Mouse (Mus musculus) intestine, embryonic 15.5 days (tissue): Measurements from ENCODE around the gene Soat2. TPM values are rescaled to one million over a fixed set of nuclear protein-coding genes. Genes with fewer than 3 reads are reported as not detected.

Experiments
- ATAC-seq: fragments of 200-750 bp; cut with Nextera tagmentation; 2 replicates; pipeline ENCODE4 v1.8.0; 2017; ENCODE audit warnings: moderate TSS enrichment, moderate library complexity
- H3K27ac ChIP-seq: fragments of 300-500 bp; sonication (generic); 2 replicates; pipeline ENCODE4 v1.5.1; 2015; ENCODE audit warnings: mild to moderate bottlenecking, inconsistent platforms
- H3K27me3 ChIP-seq: fragments of 300-500 bp; sonication (generic); replicated peaks from 2 replicates; pipeline ENCODE4 v1.6.1; 2015; ENCODE audit warnings: inconsistent platforms
- H3K36me3 ChIP-seq: fragments of 300-500 bp; sonication (generic); 2 replicates; pipeline ENCODE4 v1.6.1; 2015; ENCODE audit warnings: inconsistent platforms
- H3K4me1 ChIP-seq: fragments of 300-500 bp; sonication (generic); replicated peaks from 2 replicates; pipeline ENCODE4 v1.6.1; 2015; ENCODE audit warnings: inconsistent platforms
- H3K4me2 ChIP-seq: fragments of 300-500 bp; sonication (generic); replicated peaks from 2 replicates; pipeline ENCODE4 v1.6.1; 2015; ENCODE audit warnings: mild to moderate bottlenecking, inconsistent platforms
- H3K4me3 ChIP-seq: fragments of 300-500 bp; sonication (generic); replicated peaks from 2 replicates; pipeline ENCODE4 v1.5.1; 2015; ENCODE audit warnings: inconsistent platforms
- H3K9ac ChIP-seq: fragments of 300-500 bp; sonication (generic); 2 replicates; pipeline ENCODE4 v1.6.1; 2015; ENCODE audit warnings: inconsistent platforms
- H3K9me3 ChIP-seq: fragments of 300-500 bp; sonication (generic); 2 replicates; pipeline ENCODE4 v1.6.1; 2016; ENCODE audit warnings: inconsistent platforms
- WGBS: fragments of 180-500 bp; shearing (Covaris S2); methylation state at CpG from one replicate; pipeline ENCODE4 v1.1.7; 2015; 5-methylcytosine and 5-hydroxymethylcytosine counted together
- polyA plus RNA-seq: library from polyadenylated mRNA; unstranded; fragments of >200 nt; fragmentation: Nextera tagmentation; extraction: Ambion mirVana; gene quantifications from 2 replicates; pipeline ENCODE4 v1.2.1, GENCODE M21; 2015

Gene Soat2
- polyA plus RNA-seq, 1 experiment from 2014 or later = 12.0 TPM

- no peak for ATAC-seq
Observed at GRCm38 (mm10) chr15:102160415-102161060, 10.2 kb downstream of the Soat2 start.

GRCm38 (mm10) chr15:102163900-102164693, 13.8 kb downstream of the Soat2 start:
- Histone ChIP-seq H3K27me3 (no peaks in the 10 kb centered on the region), H3K27ac (no peak overlapping the region), H3K4me2 (no peak overlapping the region), H3K4me1 (peaks cover 8% of the 10 kb centered on the region; the same call in 1 of the 2 replicates), H3K9me3 (no peaks in the 10 kb centered on the region), H3K4me3 (no peak overlapping the region), H3K9ac (no peak overlapping the region), H3K36me3 (no peaks in the 10 kb centered on the region)
- ATAC-seq = no peak
- WGBS = 54% methylated on average over 3 of the region's 3 CpGs

More at GRCm38 (mm10) chr15:102160415-102161060, 10.2 kb downstream of the Soat2 start:
- Histone ChIP-seq H3K27ac (no peak overlapping the region), H3K4me2 (no peak overlapping the region), H3K36me3 (no peaks in the 10 kb centered on the region), H3K27me3 (no peaks in the 10 kb centered on the region), H3K4me1 (no peaks in the 10 kb centered on the region), H3K9me3 (no peaks in the 10 kb centered on the region), H3K4me3 (no peak overlapping the region), H3K9ac (no peak overlapping the region)
- WGBS = 64% methylated on average over 27 of the region's 27 CpGs

GRCm38 (mm10) chr15:102165468-102166100, 15.3 kb downstream of the Soat2 start:
- no peak for ATAC-seq
- Histone ChIP-seq H3K9me3 (no peaks in the 10 kb centered on the region), H3K36me3 (no peaks in the 10 kb centered on the region), H3K9ac (no peak overlapping the region), H3K4me3 (no peak overlapping the region), H3K27ac (no peak overlapping the region), H3K4me1 (peaks cover 8% of the 10 kb centered on the region; the same call in 1 of the 2 replicates), H3K4me2 (no peak overlapping the region), H3K27me3 (no peaks in the 10 kb centered on the region)
- WGBS = 42% methylated on average over 6 of the region's 6 CpGs

GRCm38 (mm10) chr15:102167620-102168021, 17.3 kb downstream of the Soat2 start:
- no peaks in the 10 kb centered on the region for H3K36me3 ChIP-seq
- H3K4me3 ChIP-seq = no peak overlapping the region
- peak; percentile 39; the same call in 1 of the 2 replicates for ATAC-seq
- peak overlapping the region; percentile 15; the same call in 1 of the 2 replicates for H3K27ac ChIP-seq
- H3K27me3 ChIP-seq = no peaks in the 10 kb centered on the region
- WGBS = 33% methylated on average over 6 of the region's 6 CpGs
- H3K4me1 ChIP-seq = peaks cover 8% of the 10 kb centered on the region; the same call in 1 of the 2 replicates
- H3K9me3 ChIP-seq = no peaks in the 10 kb centered on the region
- H3K4me2 ChIP-seq = no peak overlapping the region
- H3K9ac ChIP-seq = no peak overlapping the region

- Histone ChIP-seq H3K4me1 (peaks cover 8% of the 10 kb centered on the region; the same call in 1 of the 2 replicates), H3K27me3 (no peaks in the 10 kb centered on the region), H3K9ac (no peak overlapping the region), H3K9me3 (no peaks in the 10 kb centered on the region), H3K36me3 (no peaks in the 10 kb centered on the region), H3K4me3 (no peak overlapping the region), H3K27ac (no peak overlapping the region), H3K4me2 (no peak overlapping the region)
- WGBS = 48% methylated on average over 2 of the region's 2 CpGs
- ATAC-seq = no peak
Observed at GRCm38 (mm10) chr15:102169064-102169463, 18.7 kb downstream of the Soat2 start.

GRCm38 (mm10) chr15:102173581-102173980, 23.3 kb downstream of the Soat2 start:
- H3K9me3 ChIP-seq = no peaks in the 10 kb centered on the region
- 79% methylated on average over 3 of the region's 3 CpGs for WGBS
- ATAC-seq = peak; percentile 16; the same call in 1 of the 2 replicates
- 0 out of 2 replicates have a peak, but pooled peaks cover 3% of the 10 kb centered on the region for H3K36me3 ChIP-seq
- H3K4me1 ChIP-seq = 0 out of 2 replicates have a peak, but pooled peaks cover 2% of the 10 kb centered on the region
- no peaks in the 10 kb centered on the region for H3K27me3 ChIP-seq
- no peak overlapping the region for H3K27ac ChIP-seq
- H3K4me2 ChIP-seq = no peak overlapping the region
- no peak overlapping the region for H3K9ac ChIP-seq
- no peak overlapping the region for H3K4me3 ChIP-seq

- H3K27me3 ChIP-seq = no peaks in the 10 kb centered on the region
- WGBS = 88% methylated on average over 16 of the region's 16 CpGs
- H3K4me3 ChIP-seq = no peak overlapping the region
- H3K27ac ChIP-seq = no peak overlapping the region
- 0 out of 2 replicates have a peak, but pooled peaks cover 3% of the 10 kb centered on the region for H3K36me3 ChIP-seq
- no peak for ATAC-seq
- H3K9ac ChIP-seq = no peak overlapping the region
- H3K4me1 ChIP-seq = 0 out of 2 replicates have a peak, but pooled peaks cover 2% of the 10 kb centered on the region
- no peak overlapping the region for H3K4me2 ChIP-seq
- H3K9me3 ChIP-seq = no peaks in the 10 kb centered on the region
Observed at GRCm38 (mm10) chr15:102175736-102176319, 25.5 kb downstream of the Soat2 start.

GRCm38 (mm10) chr15:102176571-102177316, 26.4 kb downstream of the Soat2 start:
- no peak overlapping the region for H3K27ac ChIP-seq
- WGBS = 79% methylated on average over 7 of the region's 7 CpGs

GRCm38 (mm10) chr15:102177417-102177816, 27.1 kb downstream of the Soat2 start:
- no peak for ATAC-seq
- no peak overlapping the region for H3K27ac ChIP-seq

More at GRCm38 (mm10) chr15:102176571-102177316, 26.4 kb downstream of the Soat2 start:
- Histone ChIP-seq H3K36me3 (0 out of 2 replicates have a peak, but pooled peaks cover 3% of the 10 kb centered on the region), H3K4me2 (no peak overlapping the region), H3K4me3 (no peak overlapping the region), H3K9me3 (no peaks in the 10 kb centered on the region), H3K9ac (no peak overlapping the region), H3K4me1 (0 out of 2 replicates have a peak, but pooled peaks cover 2% of the 10 kb centered on the region), H3K27me3 (no peaks in the 10 kb centered on the region)
- no peak for ATAC-seq

GRCm38 (mm10) chr15:102178279-102178678, 28.0 kb downstream of the Soat2 start:
- Histone ChIP-seq H3K4me3 (no peak overlapping the region), H3K4me2 (no peak overlapping the region), H3K4me1 (0 out of 2 replicates have a peak, but pooled peaks cover 2% of the 10 kb centered on the region), H3K27me3 (no peaks in the 10 kb centered on the region), H3K36me3 (0 out of 2 replicates have a peak, but pooled peaks cover 3% of the 10 kb centered on the region), H3K9ac (no peak overlapping the region), H3K27ac (no peak overlapping the region), H3K9me3 (no peaks in the 10 kb centered on the region)
- ATAC-seq = peak; percentile 79
- WGBS = 19% methylated on average over 6 of the region's 6 CpGs

More at GRCm38 (mm10) chr15:102177417-102177816, 27.1 kb downstream of the Soat2 start:
- Histone ChIP-seq H3K4me3 (no peak overlapping the region), H3K9me3 (no peaks in the 10 kb centered on the region), H3K36me3 (0 out of 2 replicates have a peak, but pooled peaks cover 3% of the 10 kb centered on the region), H3K27me3 (no peaks in the 10 kb centered on the region), H3K4me2 (no peak overlapping the region), H3K9ac (no peak overlapping the region), H3K4me1 (0 out of 2 replicates have a peak, but pooled peaks cover 2% of the 10 kb centered on the region)
- WGBS = 79% methylated on average over 8 of the region's 8 CpGs

GRCm38 (mm10) chr15:102179106-102179505, 28.8 kb downstream of the Soat2 start:
- Histone ChIP-seq H3K27me3 (no peaks in the 10 kb centered on the region), H3K36me3 (0 out of 2 replicates have a peak, but pooled peaks cover 3% of the 10 kb centered on the region), H3K4me3 (no peak overlapping the region), H3K9me3 (no peaks in the 10 kb centered on the region), H3K4me2 (no peak overlapping the region), H3K9ac (no peak overlapping the region), H3K4me1 (0 out of 2 replicates have a peak, but pooled peaks cover 2% of the 10 kb centered on the region), H3K27ac (no peak overlapping the region)
- 82% methylated on average over 9 of the region's 9 CpGs for WGBS
- no peak for ATAC-seq
